Mouse (Mus musculus) lung, postnatal 0 days (tissue): ENCODE results near the gene Sae1. TPM values are rescaled to one million over a fixed set of nuclear protein-coding genes. Genes with fewer than 3 reads are reported as not detected.

ENCODE experiments used
- ATAC-seq: fragments of 200-750 bp; cut with Nextera tagmentation; 2 replicates; pipeline ENCODE4 v1.8.0; 2017; ENCODE audit warnings: moderate library complexity
- DNase-seq: peaks from one replicate; pipeline ENCODE4 v3.0.0-alpha.2; 2016; ENCODE audit warnings: low spot score
- H3K27ac ChIP-seq: fragments of 300-500 bp; sonication (generic); 2 replicates; pipeline ENCODE4 v1.5.1; 2014; ENCODE audit warnings: antibody characterized with exemption, mild to moderate bottlenecking, low read length, mixed read lengths
- H3K27me3 ChIP-seq: fragments of 300-500 bp; sonication (generic); replicated peaks from 2 replicates; pipeline ENCODE4 v1.6.1; 2014; ENCODE audit warnings: low read length, mixed read lengths; ENCODE audit not compliant: insufficient read depth
- H3K36me3 ChIP-seq: fragments of 300-500 bp; sonication (generic); 2 replicates; pipeline ENCODE4 v1.6.1; 2014; ENCODE audit warnings: low read length, mixed read lengths; ENCODE audit not compliant: insufficient read depth
- H3K4me1 ChIP-seq: fragments of 300-500 bp; sonication (generic); 2 replicates; pipeline ENCODE4 v1.6.1; 2014; ENCODE audit warnings: antibody characterized with exemption, low read depth, low read length, mixed read lengths; ENCODE audit not compliant: insufficient read depth
- H3K4me2 ChIP-seq: fragments of 300-500 bp; sonication (generic); replicated peaks from 2 replicates; pipeline ENCODE4 v1.6.1; 2014; ENCODE audit warnings: low read depth, mild to moderate bottlenecking, low read length, moderate library complexity, mixed read lengths
- H3K4me3 ChIP-seq: fragments of 300-500 bp; sonication (generic); 2 replicates; pipeline ENCODE4 v1.5.1; 2014; ENCODE audit warnings: low read depth, low read length
- H3K9ac ChIP-seq: fragments of 300-500 bp; sonication (generic); replicated peaks from 2 replicates; pipeline ENCODE4 v1.6.1; 2014; ENCODE audit warnings: low read depth, mild to moderate bottlenecking
- H3K9me3 ChIP-seq: fragments of 300-500 bp; sonication (generic); 2 replicates; pipeline ENCODE4 v1.6.1; 2016; ENCODE audit warnings: low read length, mixed read lengths
- CTCF ChIP-seq: IDR thresholded peaks from 2 replicates; pipeline ENCODE4 v1.5.1; 2016; ENCODE audit warnings: antibody characterized with exemption, mild to moderate bottlenecking
- EP300 ChIP-seq: IDR thresholded peaks from 2 replicates; pipeline ENCODE4 v1.6.1; 2016; ENCODE audit warnings: antibody characterized with exemption, mild to moderate bottlenecking, control low read depth
- WGBS: fragments of 180-500 bp; shearing (Covaris S2); extraction: QIAGEN DNeasy Blood & Tissue Kit; methylation state at CpG from one replicate; pipeline ENCODE4 v1.1.7; 2014; 5-methylcytosine and 5-hydroxymethylcytosine counted together
- polyA plus RNA-seq: library from polyadenylated mRNA; unstranded; fragments of >200 nt; fragmentation: Nextera tagmentation; extraction: Ambion mirVana; gene quantifications from 2 replicates; pipeline ENCODE4 v1.2.1, GENCODE M21; 2015

Sae1 gene
- polyA plus RNA-seq, 1 experiment from 2014 or later, result 84.8 TPM

DNA sequence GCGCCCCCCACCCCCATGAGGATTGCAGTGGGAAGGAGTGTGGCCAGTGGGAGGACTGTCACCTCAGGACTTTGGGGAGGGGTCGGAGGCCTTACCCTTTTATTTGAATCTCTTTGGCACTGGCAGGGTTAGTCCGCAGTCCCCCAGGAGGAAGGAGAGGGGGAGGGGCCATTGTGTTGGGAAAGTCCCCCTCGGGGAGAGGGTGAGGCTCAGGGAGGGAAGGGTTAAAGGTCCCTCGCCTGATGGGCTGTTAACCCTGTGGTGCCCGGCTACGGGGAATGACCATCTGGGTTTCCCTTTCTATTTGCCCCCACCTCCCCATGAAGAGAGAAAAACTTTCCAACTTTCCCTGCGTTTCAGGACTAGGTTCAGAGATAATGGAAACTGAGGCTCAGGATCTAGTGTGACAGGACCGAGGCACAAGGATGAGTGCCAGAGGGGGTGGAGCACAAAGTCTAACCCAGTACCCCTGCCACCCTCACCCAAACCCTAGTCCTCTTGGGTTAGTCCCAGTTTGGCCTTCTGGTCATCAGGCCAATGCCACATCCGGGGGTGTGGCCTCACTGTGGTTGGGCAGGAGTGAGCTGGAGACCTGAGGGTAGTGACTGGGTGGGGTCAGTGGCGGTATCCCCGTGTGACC is 74.8 kb downstream of the Sae1 start:
- H3K27me3 ChIP-seq, result no peaks in the 10 kb centered on the region
- WGBS, result under 1% methylated on average over 11 of the region's 12 CpGs
- peak overlapping the region; percentile 99 for H3K27ac ChIP-seq
- H3K4me2 ChIP-seq, result peak overlapping the region; percentile 88
- H3K4me1 ChIP-seq, result peaks cover 12% of the 10 kb centered on the region; the same call in 1 of the 2 replicates
- no peaks in the 10 kb centered on the region for H3K9me3 ChIP-seq
- H3K36me3 ChIP-seq, result peaks cover 7% of the 10 kb centered on the region; the same call in 1 of the 2 replicates
- H3K4me3 ChIP-seq, result peak overlapping the region; percentile 80
- TF ChIP-seq CTCF, result no peak
- TF ChIP-seq EP300, result no peak
- ATAC-seq, result peak; percentile 34
- peak; percentile 88 for DNase-seq
- peak overlapping the region; percentile 96 for H3K9ac ChIP-seq

DNA sequence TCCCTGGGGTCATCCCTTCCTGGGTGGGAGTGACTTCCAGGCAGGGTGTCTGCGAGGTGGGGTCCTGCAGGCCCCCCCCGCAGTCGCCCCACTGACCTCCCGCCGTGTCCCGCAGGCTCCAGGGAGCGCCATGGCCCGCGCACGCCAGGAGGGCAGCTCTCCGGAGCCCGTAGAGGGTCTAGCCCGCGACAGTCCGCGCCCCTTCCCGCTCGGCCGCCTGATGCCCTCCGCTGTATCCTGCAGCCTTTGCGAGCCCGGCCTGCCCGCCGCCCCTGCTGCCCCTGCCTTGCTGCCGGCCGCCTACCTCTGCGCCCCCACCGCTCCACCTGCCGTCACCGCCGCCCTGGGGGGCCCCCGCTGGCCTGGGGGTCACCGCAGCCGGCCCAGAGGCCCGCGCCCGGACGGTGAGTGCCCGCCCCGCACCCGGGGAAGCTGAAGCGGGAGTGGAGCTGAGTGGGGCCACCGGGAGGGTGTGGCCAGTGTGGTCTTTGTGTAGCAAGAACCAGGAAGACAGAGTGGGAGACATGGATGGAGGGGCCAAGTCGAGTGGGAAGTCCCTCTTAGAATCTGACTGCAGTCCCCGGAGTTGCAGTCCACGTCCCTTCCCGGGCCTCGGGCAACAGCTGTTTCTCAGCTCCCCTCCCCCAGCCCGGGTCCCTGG is 75.5 kb downstream of the Sae1 start:
- Histone ChIP-seq H3K9me3 (no peaks in the 10 kb centered on the region), H3K36me3 (peaks cover 4% of the 10 kb centered on the region; the same call in 1 of the 2 replicates), H3K4me3 (peak overlapping the region; percentile 80), H3K27ac (peak overlapping the region; percentile 99), H3K27me3 (no peaks in the 10 kb centered on the region), H3K9ac (peak overlapping the region; percentile 96), H3K4me1 (peaks cover 12% of the 10 kb centered on the region; the same call in 1 of the 2 replicates), H3K4me2 (peak overlapping the region; percentile 88)
- peak; percentile 73 for DNase-seq
- WGBS, result under 1% methylated on average over 43 of the region's 49 CpGs
- ATAC-seq, result peak; percentile 9
- TF ChIP-seq EP300, result no peak
- TF ChIP-seq CTCF, result no peak

- H3K9ac ChIP-seq, result peak overlapping the region; percentile 96
- 2% methylated on average over 10 of the region's 14 CpGs for WGBS
- no peaks in the 10 kb centered on the region for H3K36me3 ChIP-seq
- no peaks in the 10 kb centered on the region for H3K27me3 ChIP-seq
- H3K4me1 ChIP-seq, result peaks cover 12% of the 10 kb centered on the region; the same call in 1 of the 2 replicates
- peak overlapping the region; percentile 88 for H3K4me2 ChIP-seq
- TF ChIP-seq EP300, result no peak
- TF ChIP-seq CTCF, result no peak
- DNase-seq (peak; percentile 76), ATAC-seq (no peak)
- H3K9me3 ChIP-seq, result no peaks in the 10 kb centered on the region
- peak overlapping the region; percentile 99 for H3K27ac ChIP-seq
- H3K4me3 ChIP-seq, result peak overlapping the region; percentile 80
Measured at GRCm38 (mm10) chr7:16311453-16312004, 76.1 kb downstream of the Sae1 start.

DNA sequence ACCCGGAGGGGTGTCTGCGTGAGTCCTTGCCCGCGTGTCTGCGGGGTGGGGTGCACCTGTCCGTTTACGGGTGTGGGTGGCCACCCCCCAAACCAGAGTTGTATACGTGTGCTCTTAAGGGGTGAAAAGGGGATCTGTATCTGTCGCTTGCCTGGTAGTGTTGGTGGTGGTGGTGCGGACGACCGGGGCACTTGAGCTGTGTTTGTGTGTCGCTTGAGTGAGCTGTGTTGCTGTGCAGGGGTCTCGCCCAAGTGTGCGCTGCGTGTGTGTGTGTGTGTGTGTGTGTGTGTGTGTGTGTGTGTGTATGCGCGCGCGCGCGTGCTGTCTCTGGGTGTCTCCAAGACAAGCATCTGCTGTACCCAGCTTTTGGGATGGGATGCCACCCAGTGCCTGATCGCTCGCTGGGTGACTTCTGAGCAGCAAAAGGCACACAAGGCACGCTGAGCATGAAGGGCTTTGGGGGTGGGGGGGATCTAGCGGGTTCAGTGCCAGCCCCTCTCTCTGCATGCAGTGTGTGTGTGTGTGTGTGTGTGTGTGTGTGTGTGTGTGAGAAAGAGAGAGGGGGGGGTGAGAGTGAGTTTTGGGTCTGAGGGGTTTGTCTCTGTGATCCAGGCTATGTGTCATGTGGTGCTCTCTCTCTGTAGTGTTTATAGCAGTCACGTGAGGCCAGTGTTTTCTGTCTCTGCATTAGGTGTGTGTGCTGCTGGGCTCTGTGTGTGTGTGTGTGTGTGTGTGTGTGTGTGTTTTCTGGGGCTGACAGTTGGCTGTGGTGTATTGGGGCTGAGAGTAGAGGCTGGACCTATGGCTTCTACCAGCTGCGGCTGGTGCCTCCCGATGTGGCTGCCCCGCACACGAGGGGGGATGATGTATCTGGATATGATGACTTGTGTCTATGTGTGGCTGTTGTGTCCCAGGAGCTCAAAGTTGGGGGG is 76.8 kb downstream of the Sae1 start:
- DNase-seq, result peak; percentile 56
- no peaks in the 10 kb centered on the region for H3K36me3 ChIP-seq
- H3K9ac ChIP-seq, result peak overlapping the region; percentile 51
- H3K4me2 ChIP-seq, result peak overlapping the region; percentile 88
- TF ChIP-seq CTCF (no peak), EP300 (no peak)
- H3K27ac ChIP-seq, result peak overlapping the region; percentile 99
- H3K4me3 ChIP-seq, result peak overlapping the region; percentile 80
- no peak for ATAC-seq
- peaks cover 12% of the 10 kb centered on the region; the same call in 1 of the 2 replicates for H3K4me1 ChIP-seq
- no peaks in the 10 kb centered on the region for H3K9me3 ChIP-seq
- H3K27me3 ChIP-seq, result no peaks in the 10 kb centered on the region
- 2% methylated on average over 30 of the region's 31 CpGs for WGBS

GRCm38 (mm10) chr7:16310020-16310520 is 77.5 kb downstream of the Sae1 start:
- peak; percentile 79 for DNase-seq
- Histone ChIP-seq H3K4me3 (peak overlapping the region; percentile 80), H3K27ac (peak overlapping the region; percentile 99), H3K9ac (peak overlapping the region; percentile 51), H3K9me3 (no peaks in the 10 kb centered on the region), H3K36me3 (no peaks in the 10 kb centered on the region), H3K4me2 (peak overlapping the region; percentile 88), H3K27me3 (no peaks in the 10 kb centered on the region), H3K4me1 (peaks cover 12% of the 10 kb centered on the region; the same call in 1 of the 2 replicates)
- WGBS, result 2% methylated on average over 28 of the region's 56 CpGs
- TF ChIP-seq EP300 (no peak), CTCF (peak; percentile 78)
- peak; percentile 40 for ATAC-seq
